Mouse (Mus musculus): ENCODE results near the gene Lsamp.

- TF ChIP-seq POLR2A (IDR thresholded peaks at IDR 0.05; ENCODE audit: insufficient read depth, low read length) (no peak), EP300 (IDR thresholded peaks at IDR 0.05; ENCODE audit: insufficient read depth, low read depth, low read length) (no peak)
Measured at GRCm38 (mm10) chr16:40983026-40983425, 998.9 kb downstream of the Lsamp start.
